Mouse (Mus musculus): ENCODE results near the gene Mmp24. TPM values are rescaled to one million over a fixed set of nuclear protein-coding genes. Genes with fewer than 3 reads are reported as not detected.

Mmp24 gene
- polyA plus RNA-seq, 1 experiment: 0.18 TPM

DNA sequence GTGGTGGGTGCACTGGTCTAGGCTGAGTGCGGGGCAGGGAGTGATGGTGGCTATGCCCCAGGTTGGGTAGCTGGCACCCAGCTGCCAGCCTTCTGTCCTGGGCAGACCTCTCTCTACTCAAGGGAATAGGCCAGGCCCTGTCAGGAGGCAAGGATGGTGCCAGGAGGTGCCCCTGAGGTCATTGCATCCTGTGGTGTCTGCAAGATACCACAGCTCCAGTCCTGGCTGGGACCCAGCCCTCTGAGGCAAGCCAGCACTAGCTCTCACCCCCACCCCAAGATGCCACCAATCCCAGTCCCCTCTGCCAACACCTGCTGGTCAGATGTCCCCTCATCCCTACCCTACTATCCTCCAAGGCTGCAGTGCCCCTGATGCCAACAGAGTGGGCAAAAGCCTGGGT is 41.0 kb downstream of the Mmp24 start:
- TF ChIP-seq CTCF (IDR thresholded peaks at IDR 0.05; ENCODE audit: low read depth, low read length): no peak
- TF ChIP-seq POLR2A (IDR thresholded peaks at IDR 0.05; ENCODE audit: insufficient read depth, low read length): no peak
- no peak for TF ChIP-seq EP300 (IDR thresholded peaks at IDR 0.05; ENCODE audit: insufficient read depth, low read depth, low read length)

DNA sequence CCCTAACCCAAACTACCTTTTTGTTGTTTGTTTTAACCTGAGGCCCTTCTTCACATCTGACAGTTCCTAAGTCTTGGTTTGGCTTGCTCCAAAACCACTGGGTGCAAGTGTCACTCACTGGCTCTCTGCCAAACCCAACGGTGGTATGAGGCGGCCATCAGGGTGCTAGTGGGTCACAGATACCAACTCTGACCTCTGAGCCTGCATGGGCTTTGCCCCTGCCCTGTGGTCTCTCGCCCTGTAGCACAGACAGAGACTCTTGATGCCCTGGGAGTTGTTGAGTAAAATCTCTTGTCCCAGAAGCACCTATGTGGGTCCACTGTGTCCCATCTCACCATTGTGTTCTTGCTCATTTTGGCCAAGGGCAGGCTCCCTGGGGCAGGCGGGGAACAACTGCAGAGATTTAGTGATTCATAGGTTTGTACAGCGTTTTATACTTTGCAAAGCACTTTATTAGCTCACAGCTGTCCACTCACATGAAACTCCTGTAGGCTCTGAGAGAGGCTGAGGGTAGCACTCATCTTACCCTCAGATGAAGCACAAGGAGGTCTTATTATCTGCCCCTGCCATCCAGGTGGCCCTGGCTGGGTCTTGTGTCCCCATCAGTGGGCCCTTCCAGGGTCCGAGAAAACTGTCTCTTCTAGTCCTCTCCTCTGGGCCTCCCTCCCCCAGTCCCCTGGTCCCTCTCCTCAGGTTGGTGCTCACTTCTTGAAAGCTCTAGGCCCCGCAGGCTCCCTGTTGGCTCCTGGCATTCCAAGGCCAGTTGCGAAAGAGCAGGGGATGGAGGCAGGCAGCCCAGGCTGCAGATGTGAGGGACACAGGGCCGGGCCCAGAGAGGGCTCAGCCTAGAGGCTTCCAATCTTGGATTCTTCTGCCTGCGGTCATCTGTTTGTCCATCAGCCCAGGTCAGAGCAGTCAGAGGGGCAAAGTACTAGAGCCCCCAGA is 42.4 kb downstream of the Mmp24 start:
- no peak overlapping the region for H3K4me3 ChIP-seq (ENCODE audit: low read depth, low read length)
- no peak overlapping the region for H3K9ac ChIP-seq (ENCODE audit: low read depth, poor library complexity, severe bottlenecking)
- no peak overlapping the region for H3K27ac ChIP-seq (ENCODE audit: insufficient read depth, low read length)
- peaks cover 15% of the 10 kb centered on the region for H3K36me3 ChIP-seq (ENCODE audit: control insufficient read depth, insufficient read depth, low read length, poor library complexity, severe bottlenecking)
- no peaks in the 10 kb centered on the region for H3K9me3 ChIP-seq (replicated peaks; ENCODE audit: control insufficient read depth, insufficient read depth, low read length, poor library complexity, severe bottlenecking)
- TF ChIP-seq CTCF (IDR thresholded peaks at IDR 0.05; ENCODE audit: low read depth, low read length) (no peak), POLR2A (IDR thresholded peaks at IDR 0.05; ENCODE audit: insufficient read depth, low read length) (no peak)
- H3K27me3 ChIP-seq (ENCODE audit: control insufficient read depth, insufficient read depth, low read length, poor library complexity, severe bottlenecking): no peaks in the 10 kb centered on the region
- H3K4me1 ChIP-seq (ENCODE audit: control insufficient read depth, insufficient read depth, low read length): peaks cover 6% of the 10 kb centered on the region

More for the DNA sequence above, 41.0 kb downstream of the Mmp24 start:
- H3K4me3 ChIP-seq (ENCODE audit: low read depth, low read length): no peak overlapping the region
- peaks cover 6% of the 10 kb centered on the region for H3K4me1 ChIP-seq (ENCODE audit: control insufficient read depth, insufficient read depth, low read length)
- no peaks in the 10 kb centered on the region for H3K9me3 ChIP-seq (replicated peaks; ENCODE audit: control insufficient read depth, insufficient read depth, low read length, poor library complexity, severe bottlenecking)
- H3K27me3 ChIP-seq (ENCODE audit: control insufficient read depth, insufficient read depth, low read length, poor library complexity, severe bottlenecking): no peaks in the 10 kb centered on the region
- H3K9ac ChIP-seq (ENCODE audit: low read depth, poor library complexity, severe bottlenecking): no peak overlapping the region
- H3K36me3 ChIP-seq (ENCODE audit: control insufficient read depth, insufficient read depth, low read length, poor library complexity, severe bottlenecking): peaks cover 4% of the 10 kb centered on the region
- H3K27ac ChIP-seq (ENCODE audit: insufficient read depth, low read length): no peak overlapping the region

DNA sequence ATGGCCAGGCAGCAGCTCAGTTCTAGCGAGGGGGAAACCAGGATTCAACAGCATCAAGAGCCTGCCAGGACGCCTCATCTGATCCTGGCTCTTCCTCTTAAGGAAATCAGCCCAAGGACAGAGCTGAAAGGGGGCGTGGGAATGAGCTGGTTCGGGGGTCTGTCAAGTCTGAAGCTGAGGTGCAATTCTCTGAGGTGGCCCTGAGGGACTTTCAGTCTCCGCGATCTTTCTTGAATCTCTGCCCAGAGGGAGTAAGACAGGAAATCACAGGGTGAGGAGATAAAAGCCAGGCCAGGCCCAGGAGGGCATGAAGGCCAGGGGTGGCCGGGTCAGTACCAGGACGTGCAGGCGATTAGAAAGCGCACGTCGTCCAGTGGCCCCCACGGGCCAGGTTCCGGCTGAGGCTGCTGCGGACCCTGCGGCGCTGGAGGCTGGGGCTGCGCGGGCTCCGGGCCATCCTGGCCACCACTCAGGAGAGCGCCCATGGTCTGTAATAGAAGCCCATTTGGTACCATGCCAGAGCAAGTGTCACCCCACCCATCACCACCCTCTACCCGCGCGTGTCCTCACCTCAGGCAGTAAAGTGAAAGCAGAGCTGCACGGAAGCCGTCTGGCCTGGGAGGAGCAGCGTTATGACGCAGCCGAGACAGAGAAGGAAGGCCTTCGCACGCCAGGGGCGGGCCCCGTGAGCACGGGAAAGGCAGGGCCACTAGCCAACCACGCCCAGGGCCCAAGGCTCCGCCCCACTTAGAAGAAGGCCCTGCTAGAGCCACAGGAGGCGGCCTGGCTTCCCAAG is 43.7 kb downstream of the Mmp24 start:
- H3K36me3 ChIP-seq (ENCODE audit: control insufficient read depth, insufficient read depth, low read length, poor library complexity, severe bottlenecking): peaks cover 25% of the 10 kb centered on the region
- peak overlapping the region; percentile 36 for H3K9ac ChIP-seq (ENCODE audit: low read depth, poor library complexity, severe bottlenecking)
- no peak for TF ChIP-seq CTCF (IDR thresholded peaks at IDR 0.05; ENCODE audit: low read depth, low read length)
- TF ChIP-seq POLR2A (IDR thresholded peaks at IDR 0.05; ENCODE audit: insufficient read depth, low read length): peak; percentile 63
- TF ChIP-seq EP300 (IDR thresholded peaks at IDR 0.05; ENCODE audit: insufficient read depth, low read depth, low read length): 0 out of 2 replicates have a peak, but pooled peaks have one; percentile 14
- H3K27me3 ChIP-seq (ENCODE audit: control insufficient read depth, insufficient read depth, low read length, poor library complexity, severe bottlenecking): no peaks in the 10 kb centered on the region
- no peaks in the 10 kb centered on the region for H3K9me3 ChIP-seq (replicated peaks; ENCODE audit: control insufficient read depth, insufficient read depth, low read length, poor library complexity, severe bottlenecking)
- H3K27ac ChIP-seq (ENCODE audit: insufficient read depth, low read length): no peak overlapping the region
- peaks cover 6% of the 10 kb centered on the region for H3K4me1 ChIP-seq (ENCODE audit: control insufficient read depth, insufficient read depth, low read length)
- peak overlapping the region; percentile 67 for H3K4me3 ChIP-seq (ENCODE audit: low read depth, low read length)

DNA sequence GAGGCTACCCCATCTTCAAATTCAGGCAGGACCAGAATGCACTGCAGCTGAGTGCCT is 44.1 kb downstream of the Mmp24 start, which contains the start of gene BC029722:
TSS of gene BC029722 (minus strand) at position 35 of the 57 bp plus-strand sequence.
- Histone ChIP-seq H3K9me3 (replicated peaks; ENCODE audit: control insufficient read depth, insufficient read depth, low read length, poor library complexity, severe bottlenecking) (no peaks in the 10 kb centered on the region), H3K27me3 (ENCODE audit: control insufficient read depth, insufficient read depth, low read length, poor library complexity, severe bottlenecking) (no peaks in the 10 kb centered on the region), H3K4me3 (ENCODE audit: low read depth, low read length) (peak within 1 kb of the TSS; percentile 67), H3K4me1 (ENCODE audit: control insufficient read depth, insufficient read depth, low read length) (peaks cover 6% of the 10 kb centered on the region), H3K27ac (ENCODE audit: insufficient read depth, low read length) (peak within 1 kb of the TSS; percentile 51), H3K9ac (ENCODE audit: low read depth, poor library complexity, severe bottlenecking) (peak within 1 kb of the TSS; percentile 36), H3K36me3 (ENCODE audit: control insufficient read depth, insufficient read depth, low read length, poor library complexity, severe bottlenecking) (peaks cover 25% of the 10 kb centered on the region)
- TF ChIP-seq CTCF (IDR thresholded peaks at IDR 0.05; ENCODE audit: low read depth, low read length): no peak
- TF ChIP-seq POLR2A (IDR thresholded peaks at IDR 0.05; ENCODE audit: insufficient read depth, low read length): no peak
- no peak for TF ChIP-seq EP300 (IDR thresholded peaks at IDR 0.05; ENCODE audit: insufficient read depth, low read depth, low read length)

DNA sequence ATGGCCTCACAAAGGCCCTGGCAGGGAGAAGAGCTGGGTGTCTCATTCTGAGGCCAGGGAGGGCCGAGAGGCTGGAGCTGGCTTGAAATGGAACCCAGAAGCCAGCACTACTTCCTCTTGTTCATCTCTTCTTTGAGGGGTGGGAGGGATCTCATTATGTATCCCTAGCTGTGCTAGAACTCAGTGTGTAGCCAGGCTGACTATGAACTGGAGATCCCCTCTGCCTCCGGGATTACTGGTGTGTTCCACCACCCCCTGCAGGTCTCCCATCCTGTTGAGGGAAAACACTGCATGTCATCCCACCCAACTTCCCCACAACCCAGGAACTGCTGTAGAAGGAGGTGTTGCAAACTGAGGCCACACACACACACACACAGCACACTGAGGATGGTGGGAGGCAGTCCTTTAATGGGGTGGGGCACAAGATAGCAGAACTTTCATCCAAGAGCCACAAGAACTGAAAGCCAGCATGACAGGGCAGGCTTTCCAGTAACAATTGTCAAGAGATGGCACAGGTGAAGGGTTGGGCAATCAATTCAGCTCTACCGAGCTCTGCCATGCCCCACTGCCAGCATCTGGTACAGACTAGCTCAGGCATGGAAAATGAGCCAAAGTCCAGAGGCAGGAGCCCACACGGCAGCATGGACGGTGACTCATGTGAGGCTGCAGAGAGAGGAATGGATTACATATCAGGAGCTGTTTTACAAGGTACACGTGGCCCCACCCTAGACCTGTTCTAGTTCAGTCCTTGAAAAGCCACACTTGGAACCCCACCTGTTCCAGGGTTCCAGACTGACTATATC is 44.5 kb downstream of the Mmp24 start:
- peak overlapping the region; percentile 51 for H3K27ac ChIP-seq (ENCODE audit: insufficient read depth, low read length)
- no peak overlapping the region for H3K4me3 ChIP-seq (ENCODE audit: low read depth, low read length)
- H3K4me1 ChIP-seq (ENCODE audit: control insufficient read depth, insufficient read depth, low read length): peaks cover 6% of the 10 kb centered on the region
- TF ChIP-seq CTCF (IDR thresholded peaks at IDR 0.05; ENCODE audit: low read depth, low read length): no peak
- TF ChIP-seq POLR2A (IDR thresholded peaks at IDR 0.05; ENCODE audit: insufficient read depth, low read length): no peak
- TF ChIP-seq EP300 (IDR thresholded peaks at IDR 0.05; ENCODE audit: insufficient read depth, low read depth, low read length): no peak
- H3K9ac ChIP-seq (ENCODE audit: low read depth, poor library complexity, severe bottlenecking): no peak overlapping the region
- H3K9me3 ChIP-seq (replicated peaks; ENCODE audit: control insufficient read depth, insufficient read depth, low read length, poor library complexity, severe bottlenecking): no peaks in the 10 kb centered on the region
- no peaks in the 10 kb centered on the region for H3K27me3 ChIP-seq (ENCODE audit: control insufficient read depth, insufficient read depth, low read length, poor library complexity, severe bottlenecking)
- peaks cover 25% of the 10 kb centered on the region for H3K36me3 ChIP-seq (ENCODE audit: control insufficient read depth, insufficient read depth, low read length, poor library complexity, severe bottlenecking)
